Mouse (Mus musculus) myocyte (in vitro differentiated cells): ENCODE data around the gene Aven.

Source experiments
- MYOG ChIP-seq, 3 experiments: IDR thresholded peaks; one replicate each; pipeline ENCODE4 v1.6.1; 2011; ENCODE audit warnings: control low read depth in 2 of 3, low read depth in 2 of 3, mild to moderate bottlenecking in 2 of 3; ENCODE audit not compliant: insufficient read length in 2 of 3, control insufficient read depth in 1 of 3, insufficient read depth in 1 of 3
- POLR2A ChIP-seq: IDR thresholded peaks from one replicate; pipeline ENCODE4 v1.6.1; 2011; ENCODE audit warnings: low read depth, mild to moderate bottlenecking, control low read depth, moderate library complexity; ENCODE audit not compliant: insufficient read length
- SRF ChIP-seq: IDR thresholded peaks from one replicate; pipeline ENCODE4 v1.6.1; 2011; ENCODE audit warnings: low read depth; ENCODE audit not compliant: control insufficient read depth, insufficient read length

GRCm38 (mm10) chr2:112510140-112510539 lies 17.4 kb downstream of the Aven start:
- TF ChIP-seq POLR2A = no peak
- TF ChIP-seq SRF = no peak
- no peak for TF ChIP-seq MYOG (IDR thresholded peaks at IDR 0.05; ENCODE audit: control insufficient read depth in 1 of 3, insufficient read depth in 1 of 3, insufficient read length in 2 of 3, low read depth in 2 of 3)
